Mouse (Mus musculus): ENCODE measurements around the gene Phtf2.

DNA sequence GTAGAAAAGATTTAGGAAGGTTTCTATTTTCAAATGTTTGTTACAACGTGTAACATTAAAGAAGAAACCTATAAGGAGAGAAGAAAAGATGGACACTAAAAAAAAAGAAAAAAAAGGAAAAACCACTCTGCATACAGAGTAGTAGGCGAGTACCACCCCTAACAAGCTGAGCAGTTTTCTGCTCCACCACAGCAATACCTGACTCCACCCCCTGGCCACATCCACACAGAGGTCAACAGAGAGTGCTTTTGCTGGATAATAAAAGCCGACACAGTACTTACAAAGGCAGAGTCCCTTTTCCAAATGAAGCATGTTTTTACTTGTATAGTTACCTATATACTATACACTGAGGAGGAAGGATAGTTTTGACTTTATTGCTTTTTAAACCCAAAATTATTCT lies 42.7 kb upstream of the Phtf2 start:
- TF ChIP-seq CTCF (IDR thresholded peaks at IDR 0.05; ENCODE audit: borderline replicate concordance, extremely low read depth, insufficient read depth, insufficient read length) (no peak), POLR2A (IDR thresholded peaks at IDR 0.05; ENCODE audit: borderline replicate concordance, extremely low read depth, insufficient read depth, insufficient read length, poor library complexity, severe bottlenecking) (no peak)

All from brain, embryonic 14.5 days (tissue).